Mouse (Mus musculus): Measurements from ENCODE around the gene Pklr.

Gene Pklr

GRCm38 (mm10) chr3:89135958-89136357 is at the start of gene Pklr:
Gene Pklr, plus strand, starts transcription at chr3:89136142.
- CTCF ChIA-PET, result no interaction called here

GRCm38 (mm10) chr3:89087338-89088110 is 48.4 kb upstream of the Pklr start:
- CTCF ChIA-PET, result interaction anchor here (0.6 to 1.6 kb wide), 4 partner anchors 14 to 73 kb away, joined by 3 to 21 read pairs (median 6); partner anchors contain the start of genes Gm43738 and Hcn3

GRCm38 (mm10) chr3:89088974-89089373 is 47.0 kb upstream of the Pklr start:
- CTCF ChIA-PET, result interaction anchor here (1.6 kb wide), 1 partner anchor 71 kb away, joined by 7 read pairs; the partner anchor contains the start of gene Hcn3

GRCm38 (mm10) chr3:89089882-89090591 is 45.9 kb upstream of the Pklr start:
- CTCF ChIA-PET, result interaction anchor here (0.7 kb wide), 1 partner anchor 366 kb away, joined by 10 read pairs; no protein-coding TSS in a partner anchor

- CTCF ChIA-PET, result interaction anchor here (0.7 kb wide), 1 partner anchor 365 kb away, joined by 10 read pairs; no protein-coding TSS in a partner anchor
Measured at GRCm38 (mm10) chr3:89090694-89091655, 45.0 kb upstream of the Pklr start.

- CTCF ChIA-PET, result no interaction called here
Measured at GRCm38 (mm10) chr3:89091811-89092508, 44.0 kb upstream of the Pklr start.

- CTCF ChIA-PET, result interaction anchor here (1.0 kb wide), 1 partner anchor 9 kb away, joined by 6 read pairs; the partner anchor contains the start of gene Fdps
Measured at GRCm38 (mm10) chr3:89092509-89093090, 43.3 kb upstream of the Pklr start.

GRCm38 (mm10) chr3:89093175-89093574 is 42.8 kb upstream of the Pklr start, which contains the start of gene Rusc1:
Gene Rusc1, minus strand, starts transcription at chr3:89093311.
- CTCF ChIA-PET, result interaction anchor here (0.6 to 1.0 kb wide), 3 partner anchors 9 to 762 kb away, joined by 3 to 6 read pairs (median 5); partner anchors contain the start of gene Fdps

GRCm38 (mm10) chr3:89094021-89094420 is 41.9 kb upstream of the Pklr start:
- CTCF ChIA-PET, result interaction anchor here (0.6 kb wide), 1 partner anchor 762 kb away, joined by 5 read pairs; no protein-coding TSS in a partner anchor

GRCm38 (mm10) chr3:89100811-89101210 is 35.1 kb upstream of the Pklr start, which contains the start of gene Gm43738:
Gene Gm43738, minus strand, starts transcription at chr3:89101099.
- CTCF ChIA-PET, result interaction anchor here (0.6 to 1.3 kb wide), 3 partner anchors 13 to 131 kb away, joined by 3 to 4 read pairs (median 4); no protein-coding TSS in a partner anchor

GRCm38 (mm10) chr3:89101459-89101811 is 34.5 kb upstream of the Pklr start:
- CTCF ChIA-PET, result interaction anchor here (0.6 to 1.3 kb wide), 4 partner anchors 8 to 632 kb away, joined by 3 to 6 read pairs (median 4); partner anchors contain the start of gene Rusc1

GRCm38 (mm10) chr3:89101812-89102494 is 34.0 kb upstream of the Pklr start, which contains the start of gene Fdps:
Gene Fdps, minus strand, starts transcription at chr3:89101959.
- CTCF ChIA-PET, result interaction anchor here (0.7 to 1.3 kb wide), 3 partner anchors 9 to 631 kb away, joined by 3 to 6 read pairs (median 3); partner anchors contain the start of gene Rusc1

GRCm38 (mm10) chr3:89102495-89103290 is 33.2 kb upstream of the Pklr start:
- CTCF ChIA-PET, result interaction anchor here (0.8 kb wide), 2 partner anchors 15 to 852 kb away, joined by 3 to 9 read pairs; no protein-coding TSS in a partner anchor

GRCm38 (mm10) chr3:89103291-89103595 is 32.7 kb upstream of the Pklr start:
- CTCF ChIA-PET, result interaction anchor here (0.8 kb wide), 2 partner anchors 16 to 851 kb away, joined by 3 to 9 read pairs; no protein-coding TSS in a partner anchor

- CTCF ChIA-PET, result no interaction called here
Measured at GRCm38 (mm10) chr3:89106881-89107280, 29.1 kb upstream of the Pklr start.

GRCm38 (mm10) chr3:89107545-89107944 is 28.4 kb upstream of the Pklr start:
- CTCF ChIA-PET, result interaction anchor here (0.5 kb wide), 1 partner anchor 10 kb away, joined by 4 read pairs; no protein-coding TSS in a partner anchor

GRCm38 (mm10) chr3:89108146-89108545 is 27.8 kb upstream of the Pklr start:
- CTCF ChIA-PET, result interaction anchor here (0.5 kb wide), 1 partner anchor 10 kb away, joined by 4 read pairs; no protein-coding TSS in a partner anchor

GRCm38 (mm10) chr3:89113058-89113457 is 22.9 kb upstream of the Pklr start:
- CTCF ChIA-PET, result interaction anchor here (0.6 to 0.7 kb wide), 3 partner anchors 25 to 1263 kb away, joined by 3 to 21 read pairs (median 3); no protein-coding TSS in a partner anchor

Measured in spleen, embryonic (tissue).